Mouse (Mus musculus): ENCODE results near the gene Slc4a5. TPM values are rescaled to one million over a fixed set of nuclear protein-coding genes. Genes with fewer than 3 reads are reported as not detected.

Gene Slc4a5
- total and polyA plus RNA-seq, 3 experiments, result 0.04 TPM; not detected in 2

- TF ChIP-seq TBP (IDR thresholded peaks at IDR 0.05; ENCODE audit: low read depth, low read length) (peak; percentile 83), MAZ (IDR thresholded peaks at IDR 0.05; ENCODE audit: low read depth, low read length) (0 out of 2 replicates have a peak, but pooled peaks have one; percentile 32), CHD1 (IDR thresholded peaks at IDR 0.05; ENCODE audit: low read depth, low read length) (no peak), SMC3 (IDR thresholded peaks at IDR 0.05; ENCODE audit: low read depth, low read length) (no peak)
These were observed 106.1 kb downstream of the Slc4a5 start, which contains the start of the genes Mthfd2 and Mob1a (continued) for GRCm38 (mm10) chr6:83325525-83326393.

- peak overlapping the region; percentile 74 for H3K27ac ChIP-seq (ENCODE audit: control insufficient read depth, low read depth, low read length)
- H3K27me3 ChIP-seq (ENCODE audit: control insufficient read depth in 1 of 2, insufficient read depth in 2 of 2, low read length in 2 of 2), result no peaks in the 10 kb centered on the region
- H3K9ac ChIP-seq (ENCODE audit: control insufficient read depth, low read depth, low read length, poor library complexity, severe bottlenecking), result peak overlapping the region; percentile 94
- H3K4me1 ChIP-seq (ENCODE audit: control insufficient read depth in 1 of 2, insufficient read depth in 2 of 2, low read length in 2 of 2), result peaks cover 9 to 13% of the 10 kb centered on the region in 2 experiments
- H3K79me2 ChIP-seq (ENCODE audit: control insufficient read depth, insufficient read depth, low read length, poor library complexity), result peaks cover 34% of the 10 kb centered on the region
- DNase-seq (ENCODE audit: low read depth, low spot score), result no peak
- TF ChIP-seq MAX (IDR thresholded peaks at IDR 0.05; ENCODE audit: low read length) (no peak), MYC (IDR thresholded peaks at IDR 0.05; ENCODE audit: low read depth, low read length) (0 out of 2 replicates have a peak, but pooled peaks have one; percentile 41), TCF12 (IDR thresholded peaks at IDR 0.05; ENCODE audit: low read depth, low read length) (no peak), USF2 (IDR thresholded peaks at IDR 0.05; ENCODE audit: borderline replicate concordance in 1 of 2, insufficient read depth in 1 of 2, low read depth in 1 of 2, low read length in 2 of 2) (no peak)
- H3K36me3 ChIP-seq (ENCODE audit: control insufficient read depth in 1 of 2, insufficient read depth in 2 of 2, low read length in 2 of 2), result peaks cover 17 to 32% of the 10 kb centered on the region in 2 experiments
- no peaks in the 10 kb centered on the region for H3K9me3 ChIP-seq (replicated peaks; ENCODE audit: insufficient read depth, low read length)
- H3K4me3 ChIP-seq (ENCODE audit: control insufficient read depth in 1 of 2, insufficient read depth in 1 of 2, low read depth in 2 of 2, low read length in 2 of 2), result peak overlapping the region; percentile 63 to 90
These were observed 106.7 kb downstream of the Slc4a5 start for GRCm38 (mm10) chr6:83326394-83326736.

DNA sequence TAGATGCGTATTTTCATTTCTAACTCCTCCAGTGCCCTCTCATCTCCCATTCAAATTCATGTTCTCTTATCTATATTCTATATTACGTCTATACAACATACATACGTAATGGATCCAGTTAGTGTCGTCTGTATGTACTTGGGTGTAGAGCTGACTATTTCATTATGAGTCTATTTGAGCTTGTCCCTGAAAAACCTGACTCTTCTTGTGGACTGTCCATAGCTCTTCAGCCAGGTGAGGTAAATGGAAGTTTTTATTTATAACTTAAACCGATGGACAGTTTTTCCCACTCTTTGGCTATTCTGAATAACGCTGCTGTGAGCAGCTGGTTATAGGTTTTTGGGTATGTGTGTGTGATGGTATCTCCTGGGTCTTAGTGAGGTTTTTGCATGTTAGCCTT lies 107.1 kb downstream of the Slc4a5 start:
- no peak for TF ChIP-seq ZC3H11A (IDR thresholded peaks at IDR 0.05; ENCODE audit: low read depth, low read length)
- TF ChIP-seq RCOR1 (IDR thresholded peaks at IDR 0.05; ENCODE audit: low read depth, low read length), result no peak
- peak; percentile 22; the same call in 1 of the 2 replicates for TF ChIP-seq ETS1 (IDR thresholded peaks at IDR 0.05; ENCODE audit: low read depth, low read length)
- Histone ChIP-seq H3K9ac (ENCODE audit: control insufficient read depth, low read depth, low read length, poor library complexity, severe bottlenecking) (peak overlapping the region; percentile 94), H3K4me1 (ENCODE audit: control insufficient read depth in 1 of 2, insufficient read depth in 2 of 2, low read length in 2 of 2) (peaks cover 9 to 13% of the 10 kb centered on the region in 2 experiments), H3K79me2 (ENCODE audit: control insufficient read depth, insufficient read depth, low read length, poor library complexity) (peaks cover 34% of the 10 kb centered on the region), H3K9me3 (replicated peaks; ENCODE audit: insufficient read depth, low read length) (no peaks in the 10 kb centered on the region), H3K27ac (ENCODE audit: control insufficient read depth, low read depth, low read length) (no peak overlapping the region; the same call in 1 of the 2 replicates), H3K27me3 (ENCODE audit: control insufficient read depth in 1 of 2, insufficient read depth in 2 of 2, low read length in 2 of 2) (no peaks in the 10 kb centered on the region), H3K4me3 (ENCODE audit: control insufficient read depth in 1 of 2, insufficient read depth in 1 of 2, low read depth in 2 of 2, low read length in 2 of 2) (peak overlapping the region; percentile 63 to 90), H3K36me3 (ENCODE audit: control insufficient read depth in 1 of 2, insufficient read depth in 2 of 2, low read length in 2 of 2) (peaks cover 21 to 32% of the 10 kb centered on the region in 2 experiments)
- peak; percentile 58 for DNase-seq (ENCODE audit: low read depth, low spot score)
